Mouse (Mus musculus): Measurements from ENCODE around the gene Nfam1. TPM values are rescaled to one million over a fixed set of nuclear protein-coding genes. Genes with fewer than 3 reads are reported as not detected.

Nfam1 gene
- total and polyA plus RNA-seq, 3 experiments: 7.4 to 10.5 TPM; not detected in 1

DNA sequence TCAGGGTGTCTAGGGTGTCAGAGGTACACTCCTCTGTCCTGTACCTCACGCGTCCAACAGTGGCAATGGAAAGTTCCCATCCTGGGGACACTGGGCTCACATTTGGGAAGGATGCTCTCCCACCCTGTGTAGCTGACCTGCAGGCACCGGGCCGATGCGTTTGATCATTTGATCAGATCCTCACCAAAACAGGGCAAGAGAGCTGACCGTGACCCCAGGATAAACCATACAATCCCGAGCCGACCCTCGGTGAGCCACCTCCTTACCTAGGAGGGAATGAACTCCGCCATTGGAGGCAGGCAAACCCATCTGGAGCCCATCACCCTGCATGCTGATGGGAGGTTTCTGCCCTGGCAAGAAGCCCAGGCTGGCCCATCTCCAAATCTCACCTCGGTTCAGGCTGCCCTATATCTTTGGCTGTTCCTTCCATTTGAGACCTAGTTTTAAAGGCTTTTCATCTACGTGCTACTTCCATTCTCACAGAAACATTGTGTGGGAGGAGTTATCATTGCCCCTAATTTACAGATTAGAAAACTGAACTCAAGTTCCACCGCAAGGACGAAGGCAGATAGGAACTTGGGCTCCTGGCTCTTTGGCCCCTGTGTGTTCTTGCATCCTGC lies 3.9 kb upstream of the Nfam1 start (continued):
- peak; percentile 61 for TF ChIP-seq MXI1 (IDR thresholded peaks at IDR 0.05; ENCODE audit: low read depth, low read length)
- no peak for TF ChIP-seq MAFK (IDR thresholded peaks at IDR 0.05; ENCODE audit: borderline replicate concordance, low read depth, low read length)
- TF ChIP-seq HCFC1 (IDR thresholded peaks at IDR 0.05; ENCODE audit: low read depth, low read length): 0 out of 2 replicates have a peak, but pooled peaks have one; percentile 12
- no peak for TF ChIP-seq USF1 (IDR thresholded peaks at IDR 0.05; ENCODE audit: low read depth, low read length)
- no peak for TF ChIP-seq MEF2A (IDR thresholded peaks at IDR 0.05; ENCODE audit: extremely low read depth, insufficient replicate concordance, low read depth, low read length, poor library complexity, severe bottlenecking)
- TF ChIP-seq E2F4 (IDR thresholded peaks at IDR 0.05; ENCODE audit: borderline replicate concordance, low read depth, low read length): no peak
- no peak for TF ChIP-seq KAT2A (conservative IDR thresholded peaks at IDR 0.05; ENCODE audit: low read depth, low read length)
- peak; percentile 1; the same call in 1 of the 2 replicates for TF ChIP-seq SMC3 (IDR thresholded peaks at IDR 0.05; ENCODE audit: low read depth, low read length)
- TF ChIP-seq MYC (IDR thresholded peaks at IDR 0.05; ENCODE audit: low read depth, low read length): 0 out of 2 replicates have a peak, but pooled peaks have one; percentile 51
- TF ChIP-seq JUND (IDR thresholded peaks at IDR 0.05; ENCODE audit: low read depth, low read length): no peak
- TF ChIP-seq POLR2A (IDR thresholded peaks at IDR 0.05; ENCODE audit: control insufficient read depth in 1 of 2, insufficient read depth in 1 of 2, low read depth in 1 of 2, low read length in 2 of 2, poor library complexity in 1 of 2): peak in 1 of 2 experiments; percentile 40; a peak in 2 of 4 replicates
- TF ChIP-seq ZC3H11A (IDR thresholded peaks at IDR 0.05; ENCODE audit: low read depth, low read length): no peak
- TF ChIP-seq POLR2AphosphoS2 (IDR thresholded peaks at IDR 0.05; ENCODE audit: low read length): peak; percentile 52; the same call in 1 of the 2 replicates
- peak; percentile 53 for TF ChIP-seq MAX (IDR thresholded peaks at IDR 0.05; ENCODE audit: low read length)
- TF ChIP-seq POLR2AphosphoS5 (IDR thresholded peaks at IDR 0.05; ENCODE audit: borderline replicate concordance, low read depth, low read length): no peak
- TF ChIP-seq NRF1 (IDR thresholded peaks at IDR 0.05; ENCODE audit: insufficient read depth, low read depth, low read length, poor library complexity, severe bottlenecking): no peak

DNA sequence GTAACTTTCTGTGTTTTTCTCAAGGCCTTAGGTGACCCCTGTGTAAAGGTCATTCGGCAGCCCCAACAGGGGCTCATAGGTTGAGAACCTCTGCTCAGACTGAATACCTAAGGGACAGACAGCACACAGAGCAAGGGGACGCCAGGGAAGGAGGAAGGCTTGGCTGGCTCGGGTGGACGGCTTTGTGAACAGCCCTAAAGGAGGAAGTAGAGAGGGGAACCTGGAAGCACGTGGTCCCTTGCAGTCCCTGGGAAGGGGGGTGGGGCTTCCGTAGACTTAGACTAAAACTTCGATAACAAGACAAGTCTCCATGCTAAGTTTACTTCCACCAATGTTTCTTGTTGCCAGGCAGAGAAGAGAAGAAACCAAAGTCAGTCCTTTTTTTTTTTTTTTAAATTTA lies 3.0 kb upstream of the Nfam1 start:
- H3K4me3 ChIP-seq (ENCODE audit: control insufficient read depth in 1 of 2, insufficient read depth in 1 of 2, low read depth in 2 of 2, low read length in 2 of 2): peak overlapping the region; percentile 36 to 48
- DNase-seq (ENCODE audit: low read depth, low spot score): peak; percentile 98
- no peaks in the 10 kb centered on the region for H3K27me3 ChIP-seq (ENCODE audit: control insufficient read depth in 1 of 2, insufficient read depth in 2 of 2, low read length in 2 of 2)
- peak overlapping the region; percentile 98 for H3K27ac ChIP-seq (ENCODE audit: control insufficient read depth, low read depth, low read length)
- no peaks in the 10 kb centered on the region for H3K9me3 ChIP-seq (replicated peaks; ENCODE audit: insufficient read depth, low read length)
- peaks cover 0 to 9% of the 10 kb centered on the region in 2 experiments; a peak in 2 of 4 replicates for H3K36me3 ChIP-seq (ENCODE audit: control insufficient read depth in 1 of 2, insufficient read depth in 2 of 2, low read length in 2 of 2)
- H3K4me1 ChIP-seq (ENCODE audit: control insufficient read depth in 1 of 2, insufficient read depth in 2 of 2, low read length in 2 of 2): peaks cover 4 to 26% of the 10 kb centered on the region in 2 experiments
- no peaks in the 10 kb centered on the region; the same call in 1 of the 2 replicates for H3K79me2 ChIP-seq (ENCODE audit: control insufficient read depth, insufficient read depth, low read length, poor library complexity)
- peak overlapping the region; percentile 84 for H3K9ac ChIP-seq (ENCODE audit: control insufficient read depth, low read depth, low read length, poor library complexity, severe bottlenecking)
- TF ChIP-seq ZMIZ1 (IDR thresholded peaks at IDR 0.05; ENCODE audit: low read depth, low read length) (no peak), USF2 (IDR thresholded peaks at IDR 0.05; ENCODE audit: borderline replicate concordance in 1 of 2, insufficient read depth in 1 of 2, low read depth in 1 of 2, low read length in 2 of 2) (peak in 1 of 2 experiments; percentile 66; a peak in 2 of 4 replicates), USF1 (IDR thresholded peaks at IDR 0.05; ENCODE audit: low read depth, low read length) (peak; percentile 93), ZC3H11A (IDR thresholded peaks at IDR 0.05; ENCODE audit: low read depth, low read length) (no peak), MAX (IDR thresholded peaks at IDR 0.05; ENCODE audit: low read length) (peak; percentile 99), TAL1 (IDR thresholded peaks at IDR 0.05; ENCODE audit: low read length) (no peak), SIN3A (IDR thresholded peaks at IDR 0.05; ENCODE audit: low read length) (peak; percentile 73; the same call in 1 of the 2 replicates), ELF1 (IDR thresholded peaks at IDR 0.05; ENCODE audit: low read depth, low read length) (peak; percentile 71), ETS1 (IDR thresholded peaks at IDR 0.05; ENCODE audit: low read depth, low read length) (peak; percentile 58), UBTF (IDR thresholded peaks at IDR 0.05; ENCODE audit: borderline replicate concordance, insufficient read depth, low read depth, low read length) (0 out of 2 replicates have a peak, but pooled peaks have one; percentile 29), MAZ (IDR thresholded peaks at IDR 0.05; ENCODE audit: low read depth, low read length) (peak; percentile 31; the same call in 1 of the 2 replicates), CHD1 (IDR thresholded peaks at IDR 0.05; ENCODE audit: low read depth, low read length) (no peak), KAT2A (conservative IDR thresholded peaks at IDR 0.05; ENCODE audit: low read depth, low read length) (no peak), NRF1 (IDR thresholded peaks at IDR 0.05; ENCODE audit: insufficient read depth, low read depth, low read length, poor library complexity, severe bottlenecking) (no peak), HCFC1 (IDR thresholded peaks at IDR 0.05; ENCODE audit: low read depth, low read length) (peak; percentile 67), RCOR1 (IDR thresholded peaks at IDR 0.05; ENCODE audit: low read depth, low read length) (peak; percentile 37; the same call in 1 of the 2 replicates), MXI1 (IDR thresholded peaks at IDR 0.05; ENCODE audit: low read depth, low read length) (peak; percentile 97), BHLHE40 (IDR thresholded peaks at IDR 0.05; ENCODE audit: borderline replicate concordance, low read depth, low read length) (no peak), EP300 (IDR thresholded peaks at IDR 0.05; ENCODE audit: low read depth in 1 of 2, low read length in 2 of 2) (peak; percentile 39 to 55), GABPA (IDR thresholded peaks at IDR 0.05; ENCODE audit: low read depth, low read length) (no peak), POLR2A (IDR thresholded peaks at IDR 0.05; ENCODE audit: control insufficient read depth in 1 of 2, insufficient read depth in 1 of 2, low read depth in 1 of 2, low read length in 2 of 2, poor library complexity in 1 of 2) (peak; percentile 35 to 94; a peak in 2 of 4 replicates), RAD21 (IDR thresholded peaks at IDR 0.05; ENCODE audit: low read depth, low read length) (no peak), E2F4 (IDR thresholded peaks at IDR 0.05; ENCODE audit: borderline replicate concordance, low read depth, low read length) (no peak)
